Mouse (Mus musculus): ENCODE data around the gene Il21r. TPM values are rescaled to one million over a fixed set of nuclear protein-coding genes. Genes with fewer than 3 reads are reported as not detected.

Il21r gene
- polyA plus RNA-seq, 1 experiment from 2014 or later: 0.55 TPM

DNA sequence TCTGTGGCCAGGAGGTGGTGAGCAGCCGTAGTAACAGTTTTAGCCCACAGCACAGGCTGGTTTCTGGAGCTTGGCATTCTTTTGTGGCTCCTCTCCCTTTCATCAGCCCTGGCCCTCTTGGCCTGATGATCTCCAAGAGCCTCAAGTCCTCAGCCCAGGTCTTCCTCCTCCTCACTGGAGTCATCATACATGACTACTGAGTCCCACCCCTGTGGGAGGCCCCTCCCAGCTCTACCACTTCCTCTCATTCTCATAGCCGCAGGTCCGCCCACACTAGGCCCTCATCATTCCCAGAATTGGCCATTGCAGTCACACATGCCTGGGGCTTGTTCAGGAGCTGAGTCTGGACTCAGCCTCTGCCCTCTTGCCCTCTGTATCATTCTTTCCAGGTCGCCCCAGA is 9.4 kb upstream of the Il21r start:
- no peaks in the 10 kb centered on the region for H3K27me3 ChIP-seq
- no peak for ATAC-seq (ENCODE audit: low FRiP score, low read depth)
- 74% methylated on average over 4 of the region's 4 CpGs for WGBS

DNA sequence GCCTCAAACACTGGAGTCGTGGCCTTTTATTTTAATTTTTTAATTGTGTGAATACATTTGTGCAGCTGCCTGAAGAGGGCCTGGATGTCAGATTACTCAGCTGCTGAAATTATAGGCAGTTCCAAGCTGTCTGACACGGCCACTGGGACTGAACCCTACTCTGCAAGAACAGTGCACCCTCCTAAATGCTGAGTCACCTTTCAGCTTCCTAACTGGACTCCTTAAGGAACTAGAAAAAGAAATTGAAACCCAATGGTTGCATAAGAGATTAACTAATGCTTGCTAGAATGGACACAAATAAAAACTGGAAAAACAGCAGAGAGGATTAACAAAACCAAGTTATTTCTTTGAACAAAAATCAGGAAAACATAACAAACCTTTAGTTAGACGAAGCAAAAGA is 6.8 kb upstream of the Il21r start:
- no peaks in the 10 kb centered on the region for H3K4me1 ChIP-seq
- H3K9me3 ChIP-seq: no peaks in the 10 kb centered on the region
- no peaks in the 10 kb centered on the region for H3K36me3 ChIP-seq
- no peak overlapping the region for H3K4me3 ChIP-seq
- no peak overlapping the region for H3K9ac ChIP-seq
- H3K27ac ChIP-seq: no peak overlapping the region
- WGBS: 70% methylated on average over 3 of the region's 3 CpGs
- ATAC-seq (ENCODE audit: low FRiP score, low read depth): no peak
- H3K27me3 ChIP-seq: no peaks in the 10 kb centered on the region; the same call in 1 of the 2 replicates
- H3K4me2 ChIP-seq (replicated peaks): no peak overlapping the region

More for the DNA sequence above, 9.4 kb upstream of the Il21r start:
- H3K4me1 ChIP-seq: no peaks in the 10 kb centered on the region
- H3K27ac ChIP-seq: no peak overlapping the region
- H3K4me3 ChIP-seq: no peak overlapping the region
- no peaks in the 10 kb centered on the region for H3K9me3 ChIP-seq
- H3K9ac ChIP-seq: no peak overlapping the region
- no peak overlapping the region for H3K4me2 ChIP-seq (replicated peaks)
- H3K36me3 ChIP-seq: no peaks in the 10 kb centered on the region

DNA sequence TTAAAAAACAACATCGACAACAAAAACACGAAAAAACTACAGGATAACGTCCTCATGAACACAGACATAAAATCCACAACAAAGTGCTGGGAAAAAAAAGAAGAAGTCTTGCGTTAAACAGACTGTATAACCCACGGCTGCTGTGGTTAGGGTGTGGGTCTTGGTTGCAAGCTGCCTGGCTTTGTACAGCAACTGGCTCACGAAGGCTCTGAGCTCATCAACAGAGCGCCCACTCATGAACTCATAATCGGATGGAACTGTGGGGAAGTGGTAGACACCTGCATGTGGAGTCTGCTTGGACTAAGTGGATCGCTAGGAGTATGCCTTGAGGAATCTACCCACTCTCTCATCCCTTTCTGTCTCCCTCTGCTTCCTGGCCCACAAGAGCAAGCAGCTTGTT is 6.1 kb upstream of the Il21r start:
- Histone ChIP-seq H3K36me3 (no peaks in the 10 kb centered on the region), H3K4me2 (replicated peaks) (no peak overlapping the region), H3K9me3 (no peaks in the 10 kb centered on the region), H3K27me3 (no peaks in the 10 kb centered on the region; the same call in 1 of the 2 replicates), H3K9ac (no peak overlapping the region), H3K4me3 (no peak overlapping the region), H3K27ac (no peak overlapping the region), H3K4me1 (no peaks in the 10 kb centered on the region)
- ATAC-seq (ENCODE audit: low FRiP score, low read depth): no peak
- WGBS: 87% methylated on average over 9 of the region's 9 CpGs

DNA sequence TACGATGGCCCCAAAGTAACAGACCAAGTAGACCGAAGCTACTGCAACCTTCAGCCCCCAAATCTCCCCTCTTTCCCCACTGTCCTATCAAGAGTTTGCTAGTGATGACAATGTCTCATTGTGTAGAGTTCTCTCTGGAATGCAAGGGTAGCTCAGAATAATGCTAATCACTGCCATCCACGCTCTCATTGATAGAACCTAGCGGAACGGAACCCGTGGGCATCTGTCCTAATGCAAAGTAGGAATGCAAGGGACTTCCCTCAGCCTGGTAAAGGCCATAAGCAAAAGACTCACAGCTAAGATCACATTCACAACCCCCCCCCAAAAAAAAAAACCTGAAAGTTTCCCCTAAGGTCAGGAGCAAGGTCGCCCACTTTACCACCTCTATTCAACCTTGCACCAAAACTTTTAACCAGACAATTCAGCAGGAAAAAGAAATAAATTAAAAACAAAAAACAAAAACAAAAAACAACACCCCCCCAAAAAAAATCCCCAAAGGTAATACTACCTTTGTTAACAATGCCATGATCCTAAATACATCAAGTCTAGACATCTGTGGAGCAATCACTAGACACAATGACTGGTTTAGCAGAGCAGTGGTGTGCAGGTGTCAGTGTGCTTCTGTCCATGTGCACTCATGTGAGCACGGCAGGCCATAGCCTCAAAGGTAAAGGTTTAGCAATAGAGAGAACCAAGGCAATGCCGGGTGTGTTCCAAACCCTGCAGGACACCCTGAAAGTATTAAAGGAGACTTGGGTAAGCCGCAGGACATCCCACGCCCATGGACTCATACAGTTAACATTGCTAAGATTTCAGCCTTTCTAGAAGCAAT is 5.5 kb upstream of the Il21r start:
- ATAC-seq (ENCODE audit: low FRiP score, low read depth): no peak
- Histone ChIP-seq H3K4me2 (replicated peaks) (no peak overlapping the region), H3K27ac (no peak overlapping the region), H3K36me3 (no peaks in the 10 kb centered on the region), H3K4me3 (no peak overlapping the region), H3K4me1 (no peaks in the 10 kb centered on the region), H3K9ac (no peak overlapping the region), H3K9me3 (no peaks in the 10 kb centered on the region), H3K27me3 (no peaks in the 10 kb centered on the region; the same call in 1 of the 2 replicates)
- 88% methylated on average over 11 of the region's 11 CpGs for WGBS

DNA sequence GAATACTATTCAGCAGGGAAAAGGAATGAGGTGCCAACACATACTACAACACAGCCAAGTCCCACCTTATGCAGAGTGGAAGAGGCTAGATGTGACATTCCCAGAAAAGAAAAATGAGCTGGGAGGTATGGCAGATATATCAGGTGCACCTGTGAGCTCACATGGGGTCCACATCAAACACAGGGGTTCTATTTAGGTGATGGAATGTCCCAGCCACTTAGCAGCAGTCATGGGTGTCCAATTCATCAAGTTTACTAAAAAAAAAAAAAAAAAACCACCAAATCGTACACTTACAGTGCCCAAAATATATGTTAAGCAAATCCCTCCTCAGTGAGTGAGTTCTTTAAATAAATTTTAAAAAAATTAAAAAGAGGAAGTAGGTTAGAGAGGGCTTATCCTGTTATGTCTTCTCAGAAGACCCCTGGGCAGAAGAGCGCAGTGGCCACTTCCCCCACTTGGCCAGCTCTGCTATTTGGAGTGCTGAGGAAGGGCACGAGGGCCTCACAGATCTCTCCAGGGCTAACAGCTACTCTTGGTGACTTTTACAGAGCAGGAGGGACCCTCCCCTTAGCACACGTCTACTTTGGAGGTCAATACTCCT is 3.8 kb upstream of the Il21r start:
- Histone ChIP-seq H3K4me3 (no peak overlapping the region), H3K4me1 (no peaks in the 10 kb centered on the region), H3K9ac (no peak overlapping the region), H3K9me3 (no peaks in the 10 kb centered on the region), H3K4me2 (replicated peaks) (no peak overlapping the region), H3K36me3 (no peaks in the 10 kb centered on the region), H3K27ac (no peak overlapping the region), H3K27me3 (no peaks in the 10 kb centered on the region; the same call in 1 of the 2 replicates)
- no peak for ATAC-seq (ENCODE audit: low FRiP score, low read depth)
- 60% methylated on average over 4 of the region's 4 CpGs for WGBS

DNA sequence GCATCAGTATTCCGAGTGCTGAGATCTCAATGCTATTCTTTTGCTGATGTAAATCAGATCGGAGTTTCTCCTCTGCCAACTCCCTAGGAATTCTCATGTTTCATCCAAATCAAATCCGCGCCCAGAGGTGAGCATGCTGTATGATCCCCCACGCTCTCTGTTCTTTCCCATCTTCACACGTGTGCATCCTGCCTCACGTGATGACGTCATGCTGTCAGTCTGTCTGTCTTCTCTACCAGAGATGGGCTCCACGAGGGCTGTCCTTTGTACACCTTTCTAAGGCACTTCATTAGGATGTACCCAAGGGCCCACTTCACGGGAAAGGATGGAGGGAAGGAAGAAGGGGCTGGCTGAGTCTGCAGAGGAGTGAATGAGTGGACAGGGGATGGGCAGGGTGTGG is 3.1 kb upstream of the Il21r start:
- Histone ChIP-seq H3K27ac (no peak overlapping the region), H3K4me1 (no peaks in the 10 kb centered on the region), H3K4me2 (replicated peaks) (no peak overlapping the region), H3K4me3 (no peak overlapping the region), H3K27me3 (no peaks in the 10 kb centered on the region; the same call in 1 of the 2 replicates), H3K9me3 (no peaks in the 10 kb centered on the region), H3K9ac (no peak overlapping the region), H3K36me3 (no peaks in the 10 kb centered on the region)
- WGBS: 72% methylated on average over 10 of the region's 10 CpGs
- ATAC-seq (ENCODE audit: low FRiP score, low read depth): no peak

DNA sequence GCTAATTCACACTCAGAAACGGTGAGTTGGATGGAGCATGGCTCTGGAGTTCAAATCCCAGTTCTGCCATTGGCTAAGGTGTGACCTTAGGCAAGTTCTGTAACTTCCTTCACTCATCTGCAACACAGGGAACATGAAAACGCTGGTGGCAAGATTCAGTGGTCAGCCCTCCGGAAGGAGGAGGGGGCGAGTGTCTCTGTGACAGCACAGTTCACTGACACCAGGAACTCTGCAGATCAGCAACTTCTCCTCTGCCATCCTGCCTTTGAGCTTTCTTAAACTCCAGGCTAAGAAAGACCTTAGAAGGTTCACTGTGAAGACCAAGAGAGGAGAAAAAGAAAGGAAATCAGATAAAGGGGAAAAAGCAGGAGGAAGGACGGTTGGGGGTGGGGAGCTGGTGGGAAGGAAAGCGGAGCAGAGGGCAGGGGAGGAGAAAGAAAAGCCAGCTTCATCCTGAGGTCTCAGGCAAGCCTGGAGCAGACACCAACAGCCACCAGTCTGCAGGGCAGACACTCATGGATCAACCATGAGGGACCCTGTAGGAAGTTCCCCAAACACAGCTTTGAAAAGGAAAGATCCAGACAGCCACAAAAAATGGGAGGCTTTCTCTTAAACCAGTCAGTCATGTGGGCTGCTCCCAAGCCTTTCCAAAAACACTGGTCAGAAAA is 2.5 kb upstream of the Il21r start:
- no peaks in the 10 kb centered on the region for H3K9me3 ChIP-seq
- no peaks in the 10 kb centered on the region for H3K36me3 ChIP-seq
- no peak for ATAC-seq (ENCODE audit: low FRiP score, low read depth)
- H3K27ac ChIP-seq: no peak overlapping the region
- no peaks in the 10 kb centered on the region for H3K4me1 ChIP-seq
- 44% methylated on average over 6 of the region's 6 CpGs for WGBS
- no peak overlapping the region for H3K4me2 ChIP-seq (replicated peaks)
- no peak overlapping the region for H3K9ac ChIP-seq
- no peaks in the 10 kb centered on the region; the same call in 1 of the 2 replicates for H3K27me3 ChIP-seq
- no peak overlapping the region for H3K4me3 ChIP-seq

DNA sequence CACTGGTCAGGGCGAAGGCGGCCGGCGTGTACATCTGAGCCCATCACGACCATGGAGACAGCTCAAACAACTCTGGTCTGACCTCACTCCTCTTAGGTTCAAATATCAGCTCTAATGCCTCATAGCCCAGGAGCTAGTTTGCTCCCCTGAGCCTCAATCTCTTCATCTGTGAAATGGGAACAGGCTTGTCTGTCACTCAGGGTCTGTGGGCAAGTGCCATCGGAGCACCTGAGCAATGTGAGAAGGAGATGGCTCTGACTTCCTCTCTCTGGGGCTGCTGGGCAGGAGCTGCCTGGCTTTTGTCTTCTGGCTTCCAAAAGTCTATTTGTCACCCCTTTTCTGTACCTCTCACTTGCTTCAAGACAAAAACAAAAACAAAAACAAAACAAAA is 2.0 kb upstream of the Il21r start:
- no peak for ATAC-seq (ENCODE audit: low FRiP score, low read depth)
- no peaks in the 10 kb centered on the region; the same call in 1 of the 2 replicates for H3K27me3 ChIP-seq
- H3K4me2 ChIP-seq (replicated peaks): no peak overlapping the region
- 88% methylated on average over 6 of the region's 6 CpGs for WGBS
- H3K36me3 ChIP-seq: no peaks in the 10 kb centered on the region
- no peaks in the 10 kb centered on the region for H3K4me1 ChIP-seq
- H3K9me3 ChIP-seq: no peaks in the 10 kb centered on the region
- no peak overlapping the region for H3K4me3 ChIP-seq
- H3K9ac ChIP-seq: no peak overlapping the region
- H3K27ac ChIP-seq: no peak overlapping the region

DNA sequence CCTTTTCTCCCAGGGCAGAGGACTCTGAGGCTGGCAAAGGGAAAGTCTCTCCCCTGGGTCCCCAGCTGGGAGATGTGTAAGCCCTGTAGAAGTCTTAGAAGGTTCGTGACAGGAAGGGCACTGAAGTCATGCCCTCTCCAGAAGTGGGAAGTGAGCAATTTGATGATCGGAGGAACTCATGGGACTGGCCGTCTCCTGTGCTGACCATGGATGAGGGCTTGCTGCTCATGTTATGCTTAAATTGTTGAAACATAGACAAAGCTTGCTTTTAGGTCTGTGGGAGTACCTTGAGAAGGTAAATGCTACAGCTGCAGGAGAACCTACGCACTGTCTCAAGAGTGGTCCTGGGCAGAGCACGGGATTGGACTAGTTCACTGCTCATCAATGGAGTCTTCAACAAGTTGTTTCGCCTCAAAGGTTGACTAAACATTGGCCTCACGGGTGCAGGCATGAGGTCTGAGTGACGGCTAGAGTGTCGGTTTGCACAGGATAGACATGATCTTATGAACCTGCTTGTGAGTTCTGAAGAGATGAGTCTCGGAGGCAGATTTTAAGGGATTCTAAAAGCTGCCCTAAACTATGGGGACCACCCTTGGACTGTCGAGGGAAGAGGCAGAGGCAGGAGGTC is 1.3 kb upstream of the Il21r start:
- H3K4me1 ChIP-seq: no peaks in the 10 kb centered on the region
- no peaks in the 10 kb centered on the region for H3K36me3 ChIP-seq
- H3K4me2 ChIP-seq (replicated peaks): no peak overlapping the region
- H3K27ac ChIP-seq: no peak overlapping the region
- no peaks in the 10 kb centered on the region; the same call in 1 of the 2 replicates for H3K27me3 ChIP-seq
- no peak overlapping the region for H3K9ac ChIP-seq
- H3K9me3 ChIP-seq: no peaks in the 10 kb centered on the region
- no peak for ATAC-seq (ENCODE audit: low FRiP score, low read depth)
- WGBS: 78% methylated on average over 11 of the region's 11 CpGs
- no peak overlapping the region for H3K4me3 ChIP-seq

DNA sequence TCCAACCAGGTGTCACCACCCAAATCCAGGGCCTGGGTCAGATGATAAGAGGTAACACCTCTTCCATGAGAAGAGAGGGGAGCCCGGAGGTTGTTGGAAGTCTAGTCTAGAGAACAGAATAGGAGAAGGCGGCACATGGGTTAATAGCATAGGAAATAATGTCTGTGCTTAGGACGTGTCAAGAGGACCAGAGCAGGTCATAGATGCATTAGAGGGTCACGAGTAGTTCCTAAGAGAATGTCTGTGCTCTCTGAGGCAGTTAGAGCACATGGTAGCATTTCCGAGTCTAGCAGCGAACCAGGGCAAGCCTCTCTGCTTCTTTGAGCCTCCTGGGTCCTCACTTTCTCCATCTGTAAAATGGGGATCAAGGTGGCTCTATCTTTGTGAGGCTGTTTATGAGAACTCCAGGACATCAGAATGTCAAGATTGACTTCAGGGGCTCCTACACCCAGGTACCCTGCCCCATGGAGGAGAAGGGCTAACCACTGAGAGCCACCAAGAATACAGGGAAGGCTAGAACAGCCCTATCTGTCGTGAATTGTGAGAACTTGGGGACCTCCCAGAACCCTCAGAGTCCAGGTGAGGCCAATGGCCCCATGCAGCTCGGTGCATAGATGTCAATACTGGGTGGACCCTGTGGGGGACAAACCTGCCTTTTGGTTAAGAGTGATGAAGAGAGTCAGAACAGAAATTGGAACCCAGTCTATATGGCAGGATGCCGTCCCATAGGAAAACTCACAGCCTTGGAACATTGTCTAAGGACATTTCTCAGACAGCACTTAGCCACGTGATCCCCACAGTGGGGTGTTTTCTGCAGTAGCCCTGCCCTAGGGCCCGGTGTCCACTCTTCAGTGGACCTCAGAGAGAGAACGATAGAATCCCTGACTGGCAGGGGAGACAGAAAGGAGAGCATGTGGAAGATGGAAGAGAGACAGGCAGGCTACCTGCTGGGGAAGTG is 1.4 kb downstream of the Il21r start:
- Histone ChIP-seq H3K27me3 (no peaks in the 10 kb centered on the region; the same call in 1 of the 2 replicates), H3K36me3 (no peaks in the 10 kb centered on the region), H3K9me3 (no peaks in the 10 kb centered on the region), H3K9ac (no peak overlapping the region), H3K4me3 (no peak overlapping the region), H3K4me1 (no peaks in the 10 kb centered on the region), H3K27ac (no peak overlapping the region), H3K4me2 (replicated peaks) (no peak overlapping the region)
- WGBS: 75% methylated on average over 12 of the region's 12 CpGs
- no peak for ATAC-seq (ENCODE audit: low FRiP score, low read depth)

DNA sequence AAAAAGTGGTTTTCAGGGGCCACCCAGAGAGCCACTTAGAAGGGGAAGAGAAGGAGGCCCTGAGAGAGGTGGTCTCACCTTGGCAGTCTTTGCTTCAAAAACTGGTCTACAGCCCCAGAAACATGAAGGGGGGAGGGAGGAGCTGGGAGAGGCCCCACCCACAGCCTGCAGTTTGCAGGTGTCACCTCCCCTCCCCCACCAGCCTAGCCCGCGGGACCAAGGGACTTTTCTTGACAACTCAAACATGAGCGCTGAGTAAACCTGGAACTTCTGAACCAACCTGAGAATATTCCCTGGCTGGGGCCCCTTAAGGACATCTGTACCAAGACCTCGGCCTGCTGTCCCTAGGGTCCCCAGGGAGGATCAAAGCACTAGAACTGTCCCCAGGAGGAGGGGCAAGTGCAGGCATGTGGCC is 2.5 kb downstream of the Il21r start:
- Histone ChIP-seq H3K9me3 (no peaks in the 10 kb centered on the region), H3K27me3 (no peaks in the 10 kb centered on the region), H3K4me1 (no peaks in the 10 kb centered on the region), H3K9ac (no peak overlapping the region), H3K4me2 (replicated peaks) (no peak overlapping the region), H3K4me3 (no peak overlapping the region), H3K27ac (no peak overlapping the region), H3K36me3 (no peaks in the 10 kb centered on the region)
- no peak for ATAC-seq (ENCODE audit: low FRiP score, low read depth)
- 58% methylated on average over 4 of the region's 4 CpGs for WGBS

Measured in limb, embryonic 13.5 days (tissue).